Mouse (Mus musculus): ENCODE measurements at regions not wholly inside any gene's neighbourhood (a gene's known extent, or its start where the extent isn't known, plus 50 kb on each side); places are given as distances from the start of the nearest gene placed in this dataset.

DNA sequence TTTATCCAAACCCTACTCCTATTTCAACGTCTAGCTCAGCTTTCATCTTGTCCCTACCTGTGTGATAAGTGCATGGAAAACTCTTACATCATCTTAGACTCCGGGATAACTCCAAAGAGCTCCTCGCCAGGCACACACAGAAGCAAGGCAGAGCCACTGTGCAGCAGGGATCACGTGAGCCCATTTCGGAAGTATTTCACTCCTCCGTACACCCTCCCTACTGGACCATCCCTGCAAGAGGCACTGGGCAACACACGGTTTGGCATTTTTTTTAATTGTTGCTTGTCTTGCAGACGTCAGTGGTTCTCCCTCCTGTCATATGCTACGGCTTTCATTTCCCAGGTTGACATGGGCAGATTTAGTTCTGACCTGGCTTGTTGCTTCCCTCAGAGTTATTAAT is 316.0 kb upstream of the Jarid2 start:
- DNase-seq, result no peak

DNA sequence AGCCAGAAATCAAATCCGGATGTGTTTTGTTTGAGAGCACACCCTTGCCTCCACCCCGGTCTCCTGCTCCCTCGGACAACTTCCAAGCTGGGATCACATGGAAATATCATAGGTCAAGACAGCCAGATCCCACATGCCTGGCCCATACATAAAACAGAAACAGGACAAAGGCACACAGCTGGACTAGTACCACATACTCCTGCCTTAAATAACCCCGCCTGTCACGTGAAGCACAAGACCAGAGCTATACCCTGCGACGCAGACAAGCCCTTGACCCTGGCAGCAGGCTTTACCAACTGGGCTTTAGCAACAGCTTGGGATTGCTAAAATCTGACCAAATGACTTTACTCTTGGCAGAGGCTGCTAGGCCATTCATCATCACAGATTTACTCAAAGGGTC is 313.3 kb upstream of the Jarid2 start:
- no peak for DNase-seq

GRCm38 (mm10) chr13:44416986-44417385 is 312.3 kb upstream of the Jarid2 start:
- DNase-seq, result no peak

DNA sequence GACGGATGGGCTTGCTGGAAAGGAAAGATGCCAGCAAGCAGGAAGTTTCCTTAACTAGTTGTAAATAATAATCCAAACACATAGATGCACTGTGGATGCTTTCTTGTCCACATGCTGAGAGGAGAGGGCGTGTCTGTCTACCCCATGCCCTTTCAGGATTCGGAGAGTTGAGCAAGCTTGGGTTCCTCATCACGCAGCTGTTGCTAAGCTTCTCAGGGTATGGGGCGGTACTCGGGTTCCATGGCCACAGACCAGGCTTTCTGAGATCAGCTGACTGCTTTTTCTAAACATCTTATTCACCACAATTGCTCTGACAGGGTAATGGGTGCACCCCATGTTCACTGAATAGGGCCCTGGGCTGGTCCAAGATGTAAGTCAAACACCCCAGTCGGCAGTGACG is 310.2 kb upstream of the Jarid2 start:
- no peak for DNase-seq

DNA sequence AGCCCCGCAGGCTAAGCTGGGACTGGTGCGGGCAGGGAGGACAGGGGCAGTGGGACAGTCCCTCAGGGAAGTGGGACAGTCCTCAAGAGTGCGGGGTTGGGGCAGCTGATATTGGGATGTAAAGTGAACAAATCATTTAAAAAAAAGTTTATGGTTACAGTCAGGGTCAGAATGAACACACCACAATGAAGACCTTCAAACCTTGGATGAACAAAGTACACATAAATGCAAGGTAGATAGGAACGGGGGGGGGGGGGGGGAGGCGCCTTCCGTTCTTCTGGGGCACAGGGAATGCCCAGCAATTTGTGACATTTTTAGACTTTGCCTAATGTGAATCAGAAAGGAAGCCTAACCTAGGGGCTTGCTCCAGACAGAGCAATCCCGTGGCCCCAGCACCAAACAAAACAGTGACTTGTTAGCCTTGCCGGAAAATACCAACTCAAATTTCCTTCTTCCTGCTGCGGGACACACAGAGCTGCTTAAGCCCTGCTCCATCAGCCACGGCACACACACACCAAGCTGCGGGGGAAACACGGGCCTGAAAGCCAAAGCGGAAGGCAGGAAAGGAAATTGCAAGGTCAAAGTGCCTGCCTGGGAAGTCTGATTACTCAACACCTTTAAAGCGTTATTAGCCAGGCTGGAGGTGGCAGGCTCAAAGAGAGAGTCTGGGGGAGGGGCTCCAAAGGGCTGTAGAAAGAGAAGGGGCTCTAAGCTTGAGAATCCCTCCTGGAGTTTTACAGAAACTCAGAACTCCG is 309.6 kb upstream of the Jarid2 start:
- DNase-seq, result peak; percentile 32

DNA sequence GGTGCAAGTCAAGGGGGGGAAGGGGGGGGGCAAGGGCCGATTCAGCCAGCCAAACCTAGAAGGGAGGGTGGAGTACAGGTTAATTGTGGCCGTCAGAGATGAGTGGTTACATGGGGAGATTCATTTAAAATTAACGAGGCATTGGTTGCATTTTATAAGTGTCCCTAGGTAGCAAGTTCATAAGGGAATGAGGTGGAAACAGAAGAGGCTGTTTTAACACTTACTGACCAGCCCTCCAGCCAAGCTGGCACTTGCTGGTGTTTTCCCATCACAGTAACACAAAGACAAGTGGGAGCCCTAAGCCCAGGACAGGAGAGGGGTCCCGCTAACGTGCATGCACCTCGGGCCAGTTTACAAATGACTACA is 309.1 kb upstream of the Jarid2 start:
- no peak for DNase-seq

GRCm38 (mm10) chr13:44420941-44421340 is 308.3 kb upstream of the Jarid2 start:
- DNase-seq, result no peak

DNA sequence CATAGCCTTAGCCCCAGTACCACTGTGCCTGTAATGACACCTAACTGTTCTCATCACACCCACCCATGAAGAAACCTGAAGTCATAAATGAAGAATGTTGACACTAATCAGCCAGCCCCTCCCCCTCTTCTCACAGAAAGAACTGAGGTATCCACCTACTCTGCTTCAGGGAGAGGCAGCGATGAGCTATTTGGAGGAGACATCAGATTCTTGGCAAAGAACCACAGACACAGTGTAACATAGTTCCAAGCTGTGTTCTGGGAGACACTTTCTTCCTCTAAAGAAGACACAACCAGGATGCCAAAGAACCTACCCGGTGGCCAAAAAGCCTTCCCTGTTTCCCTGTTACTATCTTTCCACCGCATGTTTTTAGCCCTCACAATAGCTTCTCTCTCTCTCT is 307.8 kb upstream of the Jarid2 start:
- no peak for DNase-seq

DNA sequence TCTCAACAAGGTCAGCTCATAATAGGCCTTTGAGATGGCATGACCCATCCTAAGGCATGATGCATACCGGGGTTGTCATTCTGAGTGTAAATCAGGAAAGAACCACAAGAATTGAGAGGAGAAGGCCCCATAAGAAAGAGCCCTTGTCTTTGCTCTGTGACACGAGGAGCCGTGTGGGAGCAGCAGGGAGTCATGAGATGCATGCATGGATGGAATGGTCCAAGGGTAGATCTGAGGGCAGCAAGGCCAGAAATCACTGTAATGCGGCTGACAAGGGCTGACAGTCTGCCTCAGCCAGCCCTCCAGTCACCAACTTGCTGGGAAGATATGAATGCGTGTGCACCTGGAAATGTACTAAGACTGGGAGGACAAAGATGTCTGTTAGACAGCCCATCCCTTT is 307.4 kb upstream of the Jarid2 start:
- DNase-seq, result no peak

- no peak for DNase-seq
Observed at GRCm38 (mm10) chr13:44430492-44430891, 298.8 kb upstream of the Jarid2 start.

DNA sequence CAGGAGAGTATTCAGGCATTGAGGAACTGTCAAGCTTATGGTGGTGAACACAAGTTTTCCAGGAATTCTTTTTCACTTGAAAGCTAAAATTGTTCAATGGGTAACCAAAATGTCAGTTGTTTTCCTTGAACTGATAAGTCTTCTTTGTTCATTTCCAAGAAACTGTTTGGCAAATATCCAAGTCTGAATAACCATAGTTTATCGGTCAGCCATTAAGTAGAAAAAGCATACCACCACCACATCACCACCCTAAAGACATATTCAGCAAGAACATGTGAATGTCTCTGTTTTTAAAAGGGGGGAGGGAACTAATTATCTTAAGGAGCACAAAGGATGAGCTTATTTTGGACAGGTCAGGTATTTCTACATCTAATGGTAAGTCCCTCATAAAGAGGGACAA is 291.6 kb upstream of the Jarid2 start:
- no peak for DNase-seq

DNA sequence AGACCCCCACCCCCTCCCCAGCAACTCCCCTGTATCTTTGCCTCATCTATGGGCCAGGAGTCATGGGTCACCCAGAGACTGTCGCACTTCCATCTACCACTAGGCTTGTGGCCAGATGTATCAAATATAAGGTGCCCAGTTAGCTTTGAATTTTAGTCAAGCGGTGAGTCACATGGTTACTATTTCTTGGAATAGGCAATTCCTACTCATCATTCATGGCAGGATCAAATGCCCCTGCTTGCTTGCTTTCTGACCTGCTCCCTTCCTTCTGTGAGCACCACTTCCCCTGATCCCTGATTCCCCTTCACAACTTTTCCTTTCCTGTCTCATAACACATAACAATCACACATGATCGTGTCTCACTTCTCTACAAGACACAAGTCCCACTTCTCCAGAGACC is 288.2 kb upstream of the Jarid2 start:
- no peak for DNase-seq

DNA sequence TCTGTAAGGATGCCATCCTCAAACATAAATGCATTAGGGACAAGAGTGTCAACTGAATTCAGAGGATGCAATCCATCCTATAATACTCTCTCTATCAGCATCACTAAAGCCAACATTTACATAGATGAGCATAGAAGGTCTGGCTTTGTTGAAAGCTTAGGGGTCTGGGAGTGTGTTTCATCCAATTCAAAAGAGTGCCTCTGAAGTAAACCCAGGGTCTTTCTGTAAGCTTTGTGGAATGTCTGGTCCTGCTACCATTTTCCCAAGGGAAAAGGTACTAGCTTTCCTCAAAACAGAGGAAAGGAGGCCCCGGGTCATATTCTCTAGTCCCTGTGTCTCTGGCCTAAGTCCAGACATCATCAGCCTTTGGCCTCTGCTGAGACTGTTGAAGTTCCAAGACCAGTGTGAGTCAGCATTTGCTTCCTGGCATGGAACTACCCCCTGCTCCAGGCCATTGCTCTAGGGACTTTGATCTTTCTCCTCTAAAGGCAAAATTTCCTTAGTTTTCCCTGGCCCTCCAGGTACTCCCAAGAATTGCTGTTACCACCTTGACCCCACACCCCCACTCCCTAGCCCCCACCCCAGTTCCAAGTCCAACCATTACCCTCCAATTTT is 280.0 kb upstream of the Jarid2 start:
- no peak for DNase-seq

GRCm38 (mm10) chr13:44451224-44451623 is 278.1 kb upstream of the Jarid2 start:
- DNase-seq, result no peak

DNA sequence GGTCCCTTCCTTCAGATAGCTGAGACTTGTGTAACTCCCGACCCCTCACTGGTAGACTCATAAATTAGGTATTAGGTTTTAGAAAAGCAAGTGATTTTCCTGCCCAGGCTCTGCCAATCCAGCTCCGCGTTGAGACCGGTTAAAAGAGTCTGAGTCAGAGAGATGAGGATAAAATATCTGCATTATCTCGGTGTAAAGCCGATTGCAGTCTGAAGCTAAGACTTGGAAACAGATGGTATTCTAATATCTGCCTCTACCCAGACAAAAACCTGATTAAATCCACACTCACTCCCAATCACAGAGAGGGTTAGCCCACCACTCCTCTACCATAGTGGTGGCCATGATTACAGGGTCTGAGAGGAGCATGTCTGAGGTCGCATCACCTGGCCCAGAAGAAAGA is 276.1 kb upstream of the Jarid2 start:
- no peak for DNase-seq

DNA sequence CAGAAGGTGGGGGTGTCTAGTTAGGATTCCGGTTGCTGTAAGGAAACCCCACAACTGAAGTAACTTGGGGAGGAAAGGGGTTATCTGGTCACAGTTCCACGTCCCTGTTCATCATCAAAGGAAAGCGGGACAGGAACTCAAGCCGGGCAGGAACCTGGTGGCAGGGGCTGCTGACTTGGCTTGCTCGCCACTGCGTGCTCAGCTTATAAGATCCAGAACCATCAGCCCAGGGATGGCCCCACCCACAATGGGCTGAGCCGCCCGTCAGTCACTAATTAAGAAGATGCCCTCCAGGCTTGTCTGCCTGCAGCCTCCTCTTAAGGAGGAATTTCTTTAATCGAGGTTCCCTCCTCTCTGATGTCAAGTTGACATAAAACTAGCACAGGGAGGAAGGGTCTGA is 275.1 kb upstream of the Jarid2 start:
- no peak for DNase-seq

GRCm38 (mm10) chr13:44455193-44455592 is 274.1 kb upstream of the Jarid2 start:
- no peak for DNase-seq

DNA sequence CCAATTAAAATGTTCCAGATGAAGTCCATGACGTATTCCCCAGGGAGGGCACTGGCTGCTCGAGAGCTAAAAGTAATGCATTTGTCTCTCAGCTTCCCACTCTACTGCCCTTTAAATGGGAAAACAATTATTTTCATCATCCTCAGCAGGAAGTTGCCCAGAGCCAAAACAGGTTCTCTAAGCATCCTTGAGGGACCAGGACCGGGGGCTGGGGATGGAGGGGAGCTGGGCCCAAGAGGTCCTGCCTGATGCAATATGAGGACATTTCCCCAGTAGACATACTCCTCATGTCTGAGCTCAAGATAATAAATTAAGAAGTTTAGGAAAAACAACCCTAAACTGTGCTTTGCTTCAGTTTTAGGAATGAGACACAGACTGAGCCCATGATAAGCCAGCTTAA is 270.5 kb upstream of the Jarid2 start:
- no peak for DNase-seq

DNA sequence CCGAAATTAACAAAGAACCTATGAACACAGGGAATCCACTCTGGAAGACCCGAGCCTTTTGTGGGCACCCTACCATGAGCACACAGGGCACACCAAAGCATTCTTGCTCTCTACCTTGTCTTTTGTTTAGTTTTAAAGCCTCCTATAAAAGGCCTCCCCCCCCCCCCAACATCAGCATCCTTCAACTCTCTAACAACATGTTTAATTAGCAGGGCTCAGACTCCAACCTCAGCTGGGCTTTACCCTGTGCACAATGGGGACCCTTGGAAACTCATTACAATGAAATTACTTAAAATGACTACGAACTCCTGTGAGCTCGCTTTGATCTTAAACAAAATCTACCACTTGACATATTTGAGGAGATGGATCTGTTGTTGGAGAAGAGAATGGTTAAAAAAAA is 270.1 kb upstream of the Jarid2 start:
- no peak for DNase-seq

GRCm38 (mm10) chr13:44463675-44464074 is 265.6 kb upstream of the Jarid2 start:
- no peak for DNase-seq

GRCm38 (mm10) chr13:44465567-44465966 is 263.7 kb upstream of the Jarid2 start:
- DNase-seq, result no peak

DNA sequence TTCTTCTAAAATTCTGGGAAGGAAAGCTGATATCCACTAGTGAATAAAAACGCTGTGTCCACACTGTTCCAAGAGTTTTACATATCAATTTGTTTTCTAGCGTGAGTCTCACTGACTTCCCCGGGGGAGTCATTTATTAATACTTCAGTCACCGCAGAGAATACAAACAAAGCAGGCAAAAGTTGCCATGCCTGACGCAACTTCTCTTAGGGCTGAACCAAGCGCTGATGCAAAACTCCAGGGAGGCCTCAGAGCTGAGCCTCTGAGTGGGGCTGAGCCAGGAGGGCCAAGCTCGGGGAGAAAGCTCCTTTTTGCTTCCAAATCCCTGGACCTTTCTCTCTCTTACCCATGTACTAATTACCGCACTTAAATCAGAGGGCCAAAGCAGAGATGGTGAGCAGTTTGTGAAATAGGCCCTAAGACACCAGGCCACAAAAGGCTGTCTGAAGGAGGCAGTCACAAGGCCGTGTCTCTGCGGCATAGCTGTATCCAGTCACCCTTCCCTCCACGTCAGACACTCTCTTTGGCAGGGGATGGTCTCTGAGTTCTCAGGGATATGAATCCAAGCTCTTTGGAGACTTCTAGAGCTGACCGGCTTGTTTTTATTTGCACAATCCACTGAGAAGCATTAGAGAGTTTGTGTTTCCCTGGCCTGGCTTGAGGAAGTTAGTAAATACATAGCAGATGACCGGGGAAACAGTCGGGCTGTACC is 260.2 kb upstream of the Jarid2 start:
- DNase-seq, result no peak

DNA sequence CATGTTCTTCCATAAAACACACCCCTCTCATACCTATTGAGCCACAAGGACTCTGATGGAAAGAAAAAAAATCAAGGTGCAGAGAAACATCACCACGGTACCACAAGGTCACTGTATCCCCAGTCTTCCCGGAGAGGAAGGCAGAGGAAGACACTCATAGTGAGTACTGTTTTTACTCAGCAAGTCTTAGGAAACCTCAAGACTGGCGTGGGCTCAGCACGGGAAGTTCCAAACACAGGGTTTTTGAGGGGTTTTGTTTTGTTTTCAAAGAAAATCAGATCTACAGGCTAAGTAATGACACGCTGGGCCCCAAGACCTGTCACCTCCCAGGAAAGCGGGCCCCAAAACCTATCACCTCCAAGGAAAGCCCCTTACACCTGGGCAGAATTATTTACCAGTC is 259.6 kb upstream of the Jarid2 start:
- DNase-seq, result no peak

GRCm38 (mm10) chr13:44473200-44473599 is 256.1 kb upstream of the Jarid2 start:
- no peak for DNase-seq
